Mouse (Mus musculus) limb, embryonic 14.5 days (tissue): ENCODE results near the gene Sap30bp. TPM values are rescaled to one million over a fixed set of nuclear protein-coding genes. Genes with fewer than 3 reads are reported as not detected.

ENCODE experiments used
- ATAC-seq: fragments of 200-750 bp; cut with Nextera tagmentation; 2 replicates; pipeline ENCODE4 v1.8.0; 2017; ENCODE audit warnings: low read depth, moderate number of reproducible peaks, moderate TSS enrichment; ENCODE audit not compliant: low FRiP score
- DNase-seq: peaks from one replicate; pipeline ENCODE4 v3.0.0-alpha.2; 2015; ENCODE audit warnings: low spot score
- H3K27ac ChIP-seq: fragments of 300-500 bp; sonication (generic); replicated peaks from 2 replicates; pipeline ENCODE4 v1.5.1; 2014; ENCODE audit warnings: low read depth, mild to moderate bottlenecking, low read length, moderate library complexity, mixed read lengths
- H3K27me3 ChIP-seq: fragments of 300-500 bp; sonication (generic); 2 replicates; pipeline ENCODE4 v1.6.1; 2014; ENCODE audit warnings: low read length, mixed read lengths; ENCODE audit not compliant: control insufficient read depth, insufficient read depth
- H3K36me3 ChIP-seq: fragments of 300-500 bp; sonication (generic); 2 replicates; pipeline ENCODE4 v1.6.1; 2014; ENCODE audit warnings: mild to moderate bottlenecking, low read length, moderate library complexity, mixed read lengths; ENCODE audit not compliant: control insufficient read depth, insufficient read depth
- H3K4me1 ChIP-seq: fragments of 300-500 bp; sonication (generic); 2 replicates; pipeline ENCODE4 v1.6.1; 2014; ENCODE audit warnings: antibody characterized with exemption, low read length, mixed read lengths; ENCODE audit not compliant: control insufficient read depth, insufficient read depth
- H3K4me2 ChIP-seq: fragments of 300-500 bp; sonication (generic); replicated peaks from 2 replicates; pipeline ENCODE4 v1.6.1; 2014; ENCODE audit warnings: low read depth, mild to moderate bottlenecking, low read length, moderate library complexity; ENCODE audit not compliant: severe bottlenecking
- H3K4me3 ChIP-seq: fragments of 300-500 bp; sonication (generic); replicated peaks from 2 replicates; pipeline ENCODE4 v1.5.1; 2014; ENCODE audit warnings: low read length
- H3K9ac ChIP-seq: fragments of 300-500 bp; sonication (generic); 2 replicates; pipeline ENCODE4 v1.6.1; 2014; ENCODE audit warnings: mild to moderate bottlenecking, low read depth, low read length, moderate library complexity; ENCODE audit not compliant: severe bottlenecking
- H3K9me3 ChIP-seq: fragments of 300-500 bp; sonication (generic); 2 replicates; pipeline ENCODE4 v1.6.1; 2016; ENCODE audit warnings: low read length; ENCODE audit not compliant: control insufficient read depth
- POLR2A ChIP-seq: fragments of 200-500 bp; IDR thresholded peaks from 2 replicates; pipeline ENCODE4 v1.8.0; 2012; ENCODE audit warnings: inconsistent platforms, mild to moderate bottlenecking, moderate library complexity, borderline replicate concordance; ENCODE audit not compliant: insufficient read depth, insufficient read length; ENCODE audit errors: extremely low read depth
- WGBS: fragments of 180-500 bp; shearing (Covaris S2); extraction: QIAGEN DNeasy Blood & Tissue Kit; methylation state at CpG from one replicate; pipeline ENCODE4 v1.1.7; 2014; 5-methylcytosine and 5-hydroxymethylcytosine counted together
- polyA plus RNA-seq, 2 experiments: library from polyadenylated mRNA; depleted of rRNA in 1 of 2; stranded (reverse) in 1 of 2; unstranded in 1 of 2; fragments of >200 nt; fragmentation: Nextera tagmentation in 1 of 2; extraction: Ambion mirVana in 1 of 2; gene quantifications; 2 replicates each; pipeline versions ENCODE4 v1.2.1 to v1.2.3; 2012 to 2014

The Sap30bp gene
- polyA plus RNA-seq, 2 experiments: 36.9 to 52.6 TPM

- H3K4me2 ChIP-seq: no peak overlapping the region
- no peaks in the 10 kb centered on the region for H3K9me3 ChIP-seq
- H3K36me3 ChIP-seq: peaks cover 6% of the 10 kb centered on the region; the same call in 1 of the 2 replicates
- WGBS: 76% methylated on average over 5 of the region's 5 CpGs
- TF ChIP-seq POLR2A: no peak
- no peak overlapping the region for H3K4me3 ChIP-seq
- no peak overlapping the region for H3K9ac ChIP-seq
- ATAC-seq (0 out of 2 replicates have a peak, but pooled peaks have one; percentile 17), DNase-seq (no peak)
- H3K27ac ChIP-seq: 0 out of 2 replicates have a peak overlapping the region, but pooled peaks have one; percentile 38
- H3K4me1 ChIP-seq: peaks cover 12% of the 10 kb centered on the region; the same call in 1 of the 2 replicates
- H3K27me3 ChIP-seq: no peaks in the 10 kb centered on the region
Observed at GRCm38 (mm10) chr11:115902177-115902576, 30.9 kb upstream of the Sap30bp start.

GRCm38 (mm10) chr11:115902831-115903230 is 30.3 kb upstream of the Sap30bp start:
- no peaks in the 10 kb centered on the region for H3K27me3 ChIP-seq
- no peak for TF ChIP-seq POLR2A
- 73% methylated on average over 1 of the region's 1 CpGs for WGBS
- no peak for DNase-seq
- no peak overlapping the region for H3K4me3 ChIP-seq
- H3K9ac ChIP-seq: no peak overlapping the region
- H3K4me2 ChIP-seq: no peak overlapping the region
- ATAC-seq: no peak
- peaks cover 3% of the 10 kb centered on the region; the same call in 1 of the 2 replicates for H3K36me3 ChIP-seq
- peaks cover 12% of the 10 kb centered on the region; the same call in 1 of the 2 replicates for H3K4me1 ChIP-seq
- H3K9me3 ChIP-seq: no peaks in the 10 kb centered on the region
- H3K27ac ChIP-seq: 0 out of 2 replicates have a peak overlapping the region, but pooled peaks have one; percentile 38

- DNase-seq (no peak), ATAC-seq (no peak)
- Histone ChIP-seq H3K4me2 (no peak overlapping the region), H3K27ac (no peak overlapping the region), H3K4me1 (peaks cover 12% of the 10 kb centered on the region; the same call in 1 of the 2 replicates), H3K4me3 (no peak overlapping the region), H3K27me3 (no peaks in the 10 kb centered on the region), H3K9ac (no peak overlapping the region), H3K9me3 (no peaks in the 10 kb centered on the region), H3K36me3 (peaks cover 3% of the 10 kb centered on the region; the same call in 1 of the 2 replicates)
- WGBS: 79% methylated on average over 11 of the region's 11 CpGs
- TF ChIP-seq POLR2A: no peak
Observed at GRCm38 (mm10) chr11:115903384-115904230, 29.5 kb upstream of the Sap30bp start.

- H3K4me3 ChIP-seq: no peak overlapping the region
- peaks cover 12% of the 10 kb centered on the region; the same call in 1 of the 2 replicates for H3K4me1 ChIP-seq
Observed at GRCm38 (mm10) chr11:115904231-115904955, 28.7 kb upstream of the Sap30bp start.

More at GRCm38 (mm10) chr11:115904231-115904955, 28.7 kb upstream of the Sap30bp start:
- Histone ChIP-seq H3K9me3 (no peaks in the 10 kb centered on the region), H3K36me3 (peaks cover 3% of the 10 kb centered on the region; the same call in 1 of the 2 replicates), H3K9ac (no peak overlapping the region), H3K27ac (no peak overlapping the region), H3K4me2 (no peak overlapping the region), H3K27me3 (no peaks in the 10 kb centered on the region)
- TF ChIP-seq POLR2A: no peak
- 75% methylated on average over 8 of the region's 8 CpGs for WGBS
- DNase-seq: no peak
- no peak for ATAC-seq
